Mouse (Mus musculus) cerebellum, adult 8-10 months (tissue): ENCODE measurements around the gene Gtdc1.

Experiments
- DNase-seq: peaks from one replicate; pipeline ENCODE4 v3.0.0; 2022

Gene Gtdc1

GRCm38 (mm10) chr2:44927482-44927811 lies at the start of gene Gtdc1:
Gene Gtdc1, minus strand, starts transcription at chr2:44927657.
- no peak for DNase-seq

GRCm38 (mm10) chr2:44977051-44977450 lies 49.6 kb upstream of the Gtdc1 start:
- DNase-seq = no peak

- DNase-seq = no peak
These were observed 49.0 kb upstream of the Gtdc1 start for GRCm38 (mm10) chr2:44976484-44976883.

- no peak for DNase-seq
These were observed 46.4 kb upstream of the Gtdc1 start for GRCm38 (mm10) chr2:44973828-44974227.

GRCm38 (mm10) chr2:44970087-44970646 lies 42.7 kb upstream of the Gtdc1 start:
- DNase-seq = no peak

- no peak for DNase-seq
These were observed 42.2 kb upstream of the Gtdc1 start for GRCm38 (mm10) chr2:44969640-44970039.

GRCm38 (mm10) chr2:44969226-44969625 lies 41.8 kb upstream of the Gtdc1 start:
- no peak for DNase-seq

- DNase-seq = no peak
These were observed 38.5 kb upstream of the Gtdc1 start for GRCm38 (mm10) chr2:44965834-44966555.

GRCm38 (mm10) chr2:44962620-44963019 lies 35.2 kb upstream of the Gtdc1 start:
- DNase-seq = no peak

GRCm38 (mm10) chr2:44961192-44961591 lies 33.7 kb upstream of the Gtdc1 start:
- DNase-seq = no peak

- no peak for DNase-seq
These were observed 33.1 kb upstream of the Gtdc1 start for GRCm38 (mm10) chr2:44960561-44960960.

- DNase-seq = no peak
These were observed 29.9 kb upstream of the Gtdc1 start for GRCm38 (mm10) chr2:44957329-44957797.

- no peak for DNase-seq
These were observed 28.8 kb upstream of the Gtdc1 start for GRCm38 (mm10) chr2:44956232-44956631.

- no peak for DNase-seq
These were observed 28.0 kb upstream of the Gtdc1 start for GRCm38 (mm10) chr2:44955506-44955905.

- no peak for DNase-seq
These were observed 26.7 kb upstream of the Gtdc1 start for GRCm38 (mm10) chr2:44954180-44954579.

GRCm38 (mm10) chr2:44952830-44953422 lies 25.5 kb upstream of the Gtdc1 start:
- DNase-seq = no peak

GRCm38 (mm10) chr2:44951651-44952213 lies 24.3 kb upstream of the Gtdc1 start:
- DNase-seq = no peak

- DNase-seq = no peak
These were observed 17.2 kb upstream of the Gtdc1 start for GRCm38 (mm10) chr2:44944689-44945088.

- DNase-seq = no peak
These were observed 3.5 kb upstream of the Gtdc1 start for GRCm38 (mm10) chr2:44930951-44931350.

GRCm38 (mm10) chr2:44928631-44929030 lies 1.2 kb upstream of the Gtdc1 start:
- no peak for DNase-seq

GRCm38 (mm10) chr2:44926683-44927481 lies 575 bp downstream of the Gtdc1 start:
- peak; percentile 85 for DNase-seq

- DNase-seq = no peak
These were observed 1.2 kb downstream of the Gtdc1 start for GRCm38 (mm10) chr2:44926167-44926682.

GRCm38 (mm10) chr2:44924618-44925017 lies 2.8 kb downstream of the Gtdc1 start:
- no peak for DNase-seq
